Mouse (Mus musculus): Measurements from ENCODE around the gene Taf4.

Gene Taf4

DNA sequence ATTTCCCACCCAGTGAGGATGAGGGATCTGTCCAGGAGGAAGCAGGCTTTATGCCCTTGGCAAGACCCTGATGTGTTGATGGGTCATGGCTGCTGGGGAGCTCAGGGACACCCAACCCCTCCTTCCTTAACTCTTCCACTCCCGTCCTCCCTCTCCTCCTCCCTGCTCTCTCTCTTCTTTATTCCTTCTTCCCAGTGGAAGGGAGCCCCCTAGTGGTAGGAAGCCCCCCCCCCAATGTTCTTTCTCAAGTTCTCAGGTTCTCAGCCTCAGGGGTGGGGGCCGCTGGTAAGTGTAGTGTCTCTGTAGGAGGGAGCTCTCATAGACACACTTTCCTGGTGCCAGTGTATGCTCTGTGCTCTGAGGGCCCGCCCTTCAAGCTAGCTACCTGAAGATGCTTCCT is 113.2 kb downstream of the Taf4 start:
- peak; percentile 22 for DNase-seq (ENCODE audit: low read depth, low spot score)

DNA sequence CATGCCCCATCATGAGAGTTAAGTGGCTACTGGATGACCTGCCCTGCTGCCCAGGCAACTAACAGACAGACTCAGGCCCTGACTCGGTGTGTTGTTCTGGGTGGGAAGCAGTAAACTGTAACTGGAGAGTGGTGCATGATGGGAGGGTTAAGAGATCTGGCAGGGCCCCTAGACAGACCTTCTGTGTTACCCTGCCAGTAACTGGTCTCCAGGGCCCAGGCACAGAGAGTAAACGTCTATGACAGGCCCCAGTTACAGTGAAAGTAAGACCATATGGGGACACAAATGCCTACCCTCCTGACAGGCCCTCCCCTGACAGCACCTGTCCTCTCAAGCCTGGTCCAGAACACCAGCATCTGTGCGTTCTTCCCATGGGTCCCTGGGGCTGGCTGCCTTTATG is 113.8 kb downstream of the Taf4 start:
- DNase-seq (ENCODE audit: low read depth, low spot score) = no peak
